Mouse (Mus musculus) ES-E14 (cell line): Measurements from ENCODE around the gene Kxd1. TPM values are rescaled to one million over a fixed set of nuclear protein-coding genes. Genes with fewer than 3 reads are reported as not detected.

Experiments
- DNase-seq: peaks from one replicate; pipeline ENCODE4 v3.0.0-alpha.2; 2013; ENCODE audit warnings: low read depth, low spot score
- H3K27ac ChIP-seq: 2 replicates; pipeline ENCODE4 v1.5.1; 2012; ENCODE audit warnings: low read depth, mild to moderate bottlenecking, low read length, moderate library complexity, mixed read lengths; ENCODE audit not compliant: poor library complexity, insufficient read depth, severe bottlenecking
- H3K36me3 ChIP-seq: 2 replicates; pipeline ENCODE4 v1.6.1; 2012; ENCODE audit warnings: mild to moderate bottlenecking, low read length, moderate library complexity, mixed read lengths; ENCODE audit not compliant: control insufficient read depth, poor library complexity, insufficient read depth, severe bottlenecking
- H3K4me1 ChIP-seq, 2 experiments: fragments of 150-350 bp in 1 of 2; sonication (generic) in 1 of 2; 2 replicates each; pipeline ENCODE4 v1.6.1; 2012; ENCODE audit warnings: low read length in 2 of 2, mild to moderate bottlenecking in 1 of 2, mixed read lengths in 1 of 2; ENCODE audit not compliant: control insufficient read depth in 2 of 2, insufficient read depth in 2 of 2, poor library complexity in 1 of 2
- H3K4me3 ChIP-seq, 2 experiments: fragments of 150-350 bp in 1 of 2; sonication (generic) in 1 of 2; 2 replicates each; pipeline ENCODE4 v1.5.1; 2012; ENCODE audit warnings: low read length in 2 of 2, low read depth in 1 of 2, mild to moderate bottlenecking in 1 of 2, mixed read lengths in 1 of 2; ENCODE audit not compliant: insufficient read depth in 1 of 2, poor library complexity in 1 of 2, severe bottlenecking in 1 of 2
- H3K9ac ChIP-seq: 2 replicates; pipeline ENCODE4 v1.6.1; 2012; ENCODE audit warnings: low read depth, mild to moderate bottlenecking, low read length, mixed read lengths; ENCODE audit not compliant: poor library complexity, insufficient read depth, severe bottlenecking
- H3K9me3 ChIP-seq: fragments of 150-350 bp; sonication (generic); 2 replicates; pipeline ENCODE4 v1.6.1; 2012; ENCODE audit warnings: low read depth, mild to moderate bottlenecking, low read length; ENCODE audit not compliant: control insufficient read depth, insufficient read depth
- CHD2 ChIP-seq: IDR thresholded peaks from 2 replicates; pipeline ENCODE4 v1.6.1; 2014; ENCODE audit warnings: mild to moderate bottlenecking, low read depth, low read length, inconsistent platforms
- HCFC1 ChIP-seq: IDR thresholded peaks from 2 replicates; pipeline ENCODE4 v1.6.1; 2012; ENCODE audit warnings: low read length, inconsistent platforms, borderline replicate concordance; ENCODE audit not compliant: insufficient read depth
- MAFK ChIP-seq: IDR thresholded peaks from 2 replicates; pipeline ENCODE4 v1.6.1; 2014; ENCODE audit warnings: mild to moderate bottlenecking, low read depth, low read length, inconsistent platforms; ENCODE audit not compliant: insufficient read depth
- ZC3H11A ChIP-seq: IDR thresholded peaks from 2 replicates; pipeline ENCODE4 v1.6.1; 2012; ENCODE audit warnings: low read depth, mild to moderate bottlenecking, inconsistent platforms, low read length, borderline replicate concordance
- ZNF384 ChIP-seq: IDR thresholded peaks from 2 replicates; pipeline ENCODE4 v1.6.1; 2012; ENCODE audit warnings: low read depth, low read length, inconsistent platforms
- in situ Hi-C, 2 experiments: fragments of 600-800 bp; cut with MboI; formaldehyde crosslinking; loops; one replicate each; pipeline ENCODE4 v1.15.1; 2025; ENCODE audit warnings: low sequenced_read_pairs in 2 of 2, inconsistent platforms in 1 of 2; ENCODE audit not compliant: unreplicated experiment in 2 of 2
- total RNA-seq: library from RNA; depleted of rRNA; stranded (reverse); fragments of 300-350 nt; gene quantifications from 2 replicates; pipeline ENCODE4 v1.2.3, GENCODE M21; 2012; rRNA removed

Kxd1 gene
- total RNA-seq, 1 experiment = 35.3 TPM

DNA sequence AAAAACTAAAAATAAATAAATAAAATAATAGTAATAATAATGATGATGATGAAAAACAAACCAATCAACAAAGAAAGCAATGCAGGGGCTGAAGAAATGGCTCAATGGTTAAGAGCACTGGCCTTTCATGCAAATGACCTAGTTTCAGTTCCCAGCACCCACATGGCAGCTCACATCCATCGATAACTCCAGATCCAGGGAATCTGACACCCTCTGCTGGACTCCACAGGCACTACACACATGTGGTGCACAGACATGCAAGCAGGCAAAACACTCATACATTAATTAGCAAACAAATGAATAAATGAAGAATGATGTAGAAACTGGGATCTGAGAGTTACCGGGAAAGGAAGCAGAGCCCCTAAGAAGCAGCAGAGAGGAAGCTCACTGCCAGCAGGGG is 68.1 kb downstream of the Kxd1 start:
- Histone ChIP-seq H3K27ac (no peak overlapping the region), H3K9me3 (no peaks in the 10 kb centered on the region), H3K4me1 (no peaks in the 10 kb centered on the region), H3K4me3 (no peak overlapping the region), H3K9ac (no peak overlapping the region), H3K36me3 (no peaks in the 10 kb centered on the region; the same call in 1 of the 2 replicates)
- in situ Hi-C loops = no loop called here
- TF ChIP-seq CHD2 = no peak
- TF ChIP-seq ZC3H11A = no peak
- no peak for TF ChIP-seq ZNF384
- TF ChIP-seq MAFK = no peak
- no peak for TF ChIP-seq HCFC1
- DNase-seq = no peak

DNA sequence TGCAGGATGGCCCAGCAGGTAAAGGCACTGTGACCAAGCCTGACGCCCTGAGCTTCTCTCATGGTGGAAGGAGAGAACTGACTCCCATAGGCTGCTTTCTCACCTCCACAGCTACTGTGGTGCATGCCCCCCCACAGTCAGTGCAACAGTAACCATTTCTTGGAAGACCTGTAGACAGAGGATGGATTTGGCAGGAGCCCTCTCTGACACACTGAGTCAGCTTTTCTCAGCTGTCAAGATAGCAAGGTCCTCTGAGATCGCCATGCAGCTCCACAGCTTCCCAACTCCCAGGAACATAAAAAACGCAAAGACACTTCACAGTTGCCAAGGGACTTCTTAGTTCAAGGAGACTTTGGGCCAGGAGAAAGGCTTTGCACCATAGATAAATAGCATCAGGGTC is 69.3 kb downstream of the Kxd1 start:
- in situ Hi-C loops = no loop called here
- no peak overlapping the region for H3K27ac ChIP-seq
- H3K4me3 ChIP-seq = no peak overlapping the region
- H3K9ac ChIP-seq = no peak overlapping the region
- no peaks in the 10 kb centered on the region for H3K9me3 ChIP-seq
- H3K36me3 ChIP-seq = no peaks in the 10 kb centered on the region; the same call in 1 of the 2 replicates
- no peak for TF ChIP-seq MAFK
- no peak for TF ChIP-seq ZNF384
- TF ChIP-seq ZC3H11A = no peak
- no peak for TF ChIP-seq CHD2
- TF ChIP-seq HCFC1 = no peak
- DNase-seq = no peak
- H3K4me1 ChIP-seq = no peaks in the 10 kb centered on the region

Other genes with a start within 250 kb of the Kxd1 start
- gene Homer3, start 245.1 kb downstream of the Kxd1 start, total RNA-seq = 34.4 and 39.0 TPM in 2 replicates
- gene Ddx49, start 225.5 kb downstream of the Kxd1 start, total RNA-seq = 71.0 and 73.3 TPM in 2 replicates
- gene Cope, start 225.4 kb downstream of the Kxd1 start, total RNA-seq = 101 and 112 TPM in 2 replicates
- gene Cers1, start 212.2 kb downstream of the Kxd1 start, total RNA-seq = 1.9 and 4.7 TPM in 2 replicates
- gene Gdf1, start 198.1 kb downstream of the Kxd1 start, total RNA-seq = 7.5 and 24.5 TPM in 2 replicates
- gene Upf1, start 174.7 kb downstream of the Kxd1 start, total RNA-seq = 54.7 and 57.6 TPM in 2 replicates
- gene Comp, start 154.4 kb downstream of the Kxd1 start, total RNA-seq = 1.2 and 1.4 TPM in 2 replicates
- 3.3 and 4.9 TPM in 2 replicates for gene Crtc1, start 88.4 kb downstream of the Kxd1 start, total RNA-seq
- 21.4 and 22.8 TPM in 2 replicates for gene Klhl26, start 51.0 kb downstream of the Kxd1 start, total RNA-seq
- gene Tmem59l, start 40.6 kb downstream of the Kxd1 start, total RNA-seq = 5.3 and 8.0 TPM in 2 replicates
- 17.0 and 29.3 TPM in 2 replicates for gene Crlf1, start 34.8 kb downstream of the Kxd1 start, total RNA-seq
- 125 and 130 TPM in 2 replicates for gene Rex1bd, start 21.2 kb downstream of the Kxd1 start, total RNA-seq
- 3,214 and 4,257 TPM in 2 replicates for gene Uba52, start 17.2 kb downstream of the Kxd1 start, total RNA-seq
- 252 and 256 TPM in 2 replicates for gene Fkbp8, start 232 bp downstream of the Kxd1 start, total RNA-seq
- gene Ell, start 11.5 kb upstream of the Kxd1 start, total RNA-seq = 15.8 and 16.1 TPM in 2 replicates
- 161 and 250 TPM in 2 replicates for gene Isyna1, start 66.4 kb upstream of the Kxd1 start, total RNA-seq
- gene Ssbp4, start 80.9 kb upstream of the Kxd1 start, total RNA-seq = 85.5 and 142 TPM in 2 replicates
- 0.13 TPM in 1 of 2 replicates, not detected in the other for gene Lrrc25, start 88.2 kb upstream of the Kxd1 start, total RNA-seq
- gene Gdf15, start 104.5 kb upstream of the Kxd1 start, total RNA-seq = 7.0 and 18.8 TPM in 2 replicates
- gene Pgpep1, start 132.4 kb upstream of the Kxd1 start, total RNA-seq = 15.5 and 21.4 TPM in 2 replicates
- 171 and 204 TPM in 2 replicates for gene Lsm4, start 145.3 kb upstream of the Kxd1 start, total RNA-seq
- 60.1 TPM in 2 replicates for gene Jund, start 171.0 kb upstream of the Kxd1 start, total RNA-seq
- 0.09 and 0.16 TPM in 2 replicates for gene Iqcn, start 175.5 kb upstream of the Kxd1 start, total RNA-seq
- 1.8 and 3.9 TPM in 2 replicates for gene Gm3336, start 190.6 kb upstream of the Kxd1 start, total RNA-seq
- 1.6 and 4.5 TPM in 2 replicates for gene Pde4c, start 195.8 kb upstream of the Kxd1 start, total RNA-seq
- 4.3 and 5.2 TPM in 2 replicates for gene Rab3a, start 226.7 kb upstream of the Kxd1 start, total RNA-seq
- 49.9 and 58.2 TPM in 2 replicates for gene Mpv17l2, start 233.0 kb upstream of the Kxd1 start, total RNA-seq
- 52.7 and 71.0 TPM in 2 replicates for gene Pik3r2, start 248.8 kb upstream of the Kxd1 start, total RNA-seq